Mouse (Mus musculus) spleen, postnatal 14 days (tissue): ENCODE results near the gene 1700024P04Rik.

Source experiments
- DNase-seq, 2 experiments: peaks; one replicate each; pipeline ENCODE4 v3.0.0; 2021 to 2022; ENCODE audit warnings: low spot score in 2 of 2

Gene 1700024P04Rik

DNA sequence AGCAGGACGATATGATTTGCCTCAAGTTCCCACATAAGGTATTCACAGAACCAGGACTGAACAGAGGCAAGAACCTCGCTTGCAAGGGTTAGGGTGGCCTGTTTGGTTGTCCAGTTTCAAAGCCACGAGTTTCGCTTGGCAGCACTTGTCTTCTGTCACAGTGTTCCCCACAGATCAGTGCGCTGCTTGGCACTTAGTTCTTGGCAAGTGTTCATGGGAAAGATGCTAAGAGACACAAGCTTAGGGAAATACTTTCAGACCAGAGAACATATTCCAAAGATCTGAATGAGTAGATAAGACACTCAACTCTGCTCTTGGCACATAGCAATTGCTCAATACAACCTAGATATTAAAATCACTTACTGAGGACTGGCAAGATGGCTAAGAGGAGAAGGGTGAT, 17.8 kb downstream of the 1700024P04Rik start:
- no peak for DNase-seq

DNA sequence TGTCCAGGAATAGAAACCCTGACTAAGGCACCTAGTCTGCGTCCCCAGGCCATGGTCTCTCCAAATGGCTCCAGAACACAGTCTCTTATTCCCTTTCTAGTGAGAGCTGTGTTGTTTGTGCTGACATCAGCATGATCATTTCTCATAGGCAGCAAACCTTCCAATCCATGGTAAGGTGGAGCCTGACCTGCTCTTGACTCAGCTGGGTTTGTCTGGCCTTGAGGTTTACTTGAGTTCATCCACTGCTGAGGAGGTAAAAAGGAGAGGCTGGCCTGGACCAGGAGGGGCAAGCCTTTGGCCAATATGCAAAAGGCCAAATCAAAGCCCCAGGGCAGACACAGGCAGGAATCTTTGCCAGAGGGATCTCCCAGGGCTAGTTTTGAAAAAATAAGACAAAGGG, 20.8 kb downstream of the 1700024P04Rik start:
- DNase-seq: no peak

DNA sequence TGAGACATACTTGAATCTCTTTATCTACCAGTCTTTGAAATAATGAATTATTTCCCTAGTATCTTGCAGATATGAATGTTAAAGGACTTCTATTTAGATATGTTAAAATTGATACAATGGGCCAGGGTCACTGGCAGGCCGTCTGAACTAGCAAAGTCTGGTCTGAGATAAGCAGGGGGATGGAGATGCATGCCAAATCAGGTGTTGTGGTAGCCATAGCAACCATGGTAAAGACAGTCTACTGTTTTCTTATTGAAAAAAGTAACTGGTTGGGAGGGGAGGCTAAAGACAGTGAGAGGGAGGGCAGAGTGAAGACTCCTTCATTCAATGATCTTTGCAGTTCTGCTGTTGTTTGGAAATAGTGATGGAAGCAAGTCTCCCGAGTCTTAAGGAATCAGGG, 26.2 kb downstream of the 1700024P04Rik start:
- no peak for DNase-seq

DNA sequence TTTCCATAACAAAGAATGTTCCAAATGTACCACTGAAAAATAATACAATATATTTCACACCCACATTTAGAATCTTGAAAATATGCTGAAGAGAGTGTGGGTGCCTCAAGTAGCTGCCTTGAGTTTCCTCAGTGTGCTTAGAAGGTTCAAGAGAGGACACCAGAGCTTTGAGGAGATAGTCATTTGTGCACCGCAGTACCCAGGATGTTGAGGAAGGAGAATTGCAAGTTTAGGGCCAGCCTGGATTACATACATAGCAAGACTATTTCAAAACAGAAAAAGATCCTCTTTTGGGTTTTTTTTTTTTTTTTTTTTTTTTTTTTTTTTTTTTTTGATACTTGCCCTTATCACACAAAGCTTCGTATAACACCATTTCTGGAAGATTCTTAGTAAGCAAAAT, 28.2 kb downstream of the 1700024P04Rik start:
- DNase-seq: no peak

DNA sequence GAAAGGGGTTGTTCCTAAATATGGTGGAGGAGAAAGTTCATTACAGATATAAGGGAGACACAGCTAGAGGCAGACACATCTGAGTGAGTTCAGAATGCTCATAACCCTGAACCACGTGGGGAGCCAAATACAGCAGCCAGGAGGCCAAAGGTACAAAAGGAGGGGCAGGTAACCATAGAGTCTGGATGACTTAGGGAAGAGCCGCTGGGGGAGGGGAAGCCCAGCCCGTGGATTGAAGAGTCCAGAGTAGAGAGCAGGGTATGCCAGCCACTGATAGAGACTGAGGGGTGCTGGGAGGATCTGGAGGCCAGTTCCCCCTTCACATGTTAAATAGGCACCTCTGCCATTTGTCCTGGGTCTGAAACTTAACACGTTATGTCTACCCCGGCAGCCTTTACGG, 28.7 kb downstream of the 1700024P04Rik start:
- no peak for DNase-seq

DNA sequence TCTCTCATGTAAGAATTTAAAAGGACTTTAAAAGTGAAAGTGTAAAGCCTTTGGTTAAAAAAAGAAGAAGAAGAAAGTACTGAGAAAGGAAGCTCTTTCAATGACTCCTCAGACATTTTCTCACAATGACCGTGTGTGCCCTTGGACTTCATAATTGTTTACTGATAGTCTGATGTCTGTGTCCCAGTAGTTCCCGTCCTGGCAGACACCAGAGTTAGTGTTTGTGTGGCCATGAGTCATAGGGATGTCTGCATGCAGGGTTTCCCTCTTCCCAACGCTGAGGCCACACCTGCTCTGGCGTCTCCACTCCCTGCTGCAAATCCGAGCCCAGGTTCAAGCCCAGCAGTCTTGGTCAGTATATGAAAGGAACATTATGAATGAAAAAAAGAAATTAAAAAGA, 29.1 kb downstream of the 1700024P04Rik start:
- DNase-seq: no peak

DNA sequence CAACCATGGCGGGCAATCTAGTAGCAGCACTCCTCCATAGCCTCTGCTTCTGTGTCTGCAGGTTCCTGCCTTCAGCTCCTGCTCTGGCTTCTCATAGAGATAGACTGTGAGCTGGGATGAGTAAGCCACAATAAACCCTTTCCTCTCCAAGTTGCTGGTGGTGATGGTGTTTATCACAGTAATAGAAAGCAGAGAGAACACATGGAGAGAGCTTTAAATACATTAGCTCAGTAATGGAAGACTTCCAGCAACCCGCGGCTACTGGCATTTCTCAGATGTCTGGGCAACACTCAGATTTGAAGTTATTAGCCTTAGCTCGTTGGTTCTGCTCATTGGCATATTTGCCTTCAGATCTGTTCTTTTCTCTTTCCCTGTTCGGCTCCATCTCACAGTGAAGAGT, 30.5 kb downstream of the 1700024P04Rik start:
- DNase-seq: no peak

DNA sequence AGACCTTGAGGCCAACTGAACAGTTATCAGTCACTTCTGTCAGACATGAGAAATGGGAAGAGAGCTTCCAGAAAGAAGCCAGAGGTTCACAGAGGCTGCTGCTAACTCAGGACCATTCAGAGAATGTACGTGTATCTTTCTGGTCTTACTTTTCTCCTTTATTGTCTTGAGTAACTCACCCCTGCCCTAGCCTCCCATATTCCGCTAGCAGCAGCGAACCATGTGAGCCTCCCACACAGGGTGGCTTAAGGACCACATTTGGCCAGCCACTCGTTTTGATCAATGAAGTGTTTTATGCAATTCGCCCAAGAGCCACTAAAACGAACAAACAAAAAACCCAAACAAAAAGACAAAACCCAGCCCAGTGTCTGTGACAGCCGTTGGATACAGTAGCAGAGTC, 32.4 kb downstream of the 1700024P04Rik start:
- DNase-seq: no peak

DNA sequence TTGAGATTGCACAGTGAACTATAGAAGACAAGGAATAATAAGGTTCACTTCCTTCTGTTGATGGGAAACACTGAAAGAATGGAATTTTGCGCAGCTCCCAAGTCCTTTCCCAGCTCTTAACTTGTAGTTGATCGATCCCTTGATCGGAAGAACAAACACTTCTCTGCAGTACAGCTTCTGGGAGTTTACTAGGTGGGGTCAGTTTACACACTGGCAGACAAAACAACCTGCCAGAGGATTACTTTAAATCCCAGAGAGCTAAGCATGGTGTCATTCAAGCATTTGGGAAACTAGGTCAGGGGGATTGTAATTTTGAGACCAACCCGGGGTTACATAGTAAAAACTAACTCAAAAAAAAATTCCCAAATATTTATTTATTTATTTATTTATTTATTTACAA, 36.2 kb downstream of the 1700024P04Rik start:
- DNase-seq: no peak

DNA sequence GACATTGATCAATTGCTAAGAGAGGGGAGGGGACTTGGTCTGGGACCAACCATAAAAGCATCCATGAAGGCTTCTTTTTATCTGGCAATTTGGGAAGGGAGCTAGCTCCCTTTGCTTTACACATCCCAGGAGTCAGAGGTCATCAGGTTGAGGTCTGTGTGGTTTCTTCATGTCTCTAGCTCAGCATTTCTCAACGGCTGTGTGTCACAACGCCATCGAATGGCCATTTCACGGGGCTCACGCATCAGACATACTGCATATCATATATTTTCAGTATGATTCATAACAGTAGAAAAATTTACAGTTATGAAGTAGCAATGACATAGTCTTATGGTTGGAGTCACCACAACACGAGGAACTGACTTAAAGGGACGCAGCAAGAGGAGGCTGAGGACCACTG, 37.9 kb downstream of the 1700024P04Rik start:
- no peak for DNase-seq

DNA sequence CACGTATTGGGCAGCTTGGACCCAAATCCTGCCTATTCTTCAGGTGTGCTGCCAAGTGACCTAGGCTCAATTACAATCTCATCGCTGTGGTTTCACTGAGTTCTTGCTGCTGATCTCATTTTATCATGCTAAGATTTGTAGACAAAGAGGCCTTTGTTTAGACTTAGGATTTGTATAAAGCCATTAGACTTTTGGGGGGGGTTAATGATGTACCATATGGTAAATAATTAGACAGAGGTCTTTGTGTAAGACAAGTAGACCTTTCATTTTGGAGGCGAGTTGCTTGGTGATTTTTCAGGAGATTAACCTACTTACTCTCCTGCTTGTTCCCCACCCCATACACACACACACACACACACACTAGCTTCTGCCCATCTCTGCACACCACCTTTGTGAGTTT, 38.5 kb downstream of the 1700024P04Rik start:
- no peak for DNase-seq

DNA sequence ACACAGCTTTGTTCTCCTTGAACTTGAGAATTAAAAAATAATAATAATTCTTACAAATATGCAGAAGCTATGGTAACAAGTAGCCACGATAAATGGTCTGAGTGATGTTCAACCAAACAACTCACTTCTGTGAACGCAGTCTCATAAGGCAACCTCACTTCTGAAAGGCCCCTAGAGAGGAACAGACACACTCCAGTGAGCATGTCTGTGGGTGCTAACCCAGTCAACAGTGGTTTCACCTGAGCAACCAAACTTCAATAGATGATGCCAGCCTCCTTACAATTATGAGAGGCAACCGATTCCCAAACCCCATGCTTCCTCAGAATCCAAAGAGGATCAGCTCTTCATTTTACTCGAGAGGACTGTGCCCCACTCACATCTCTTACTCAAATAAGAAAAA, 39.0 kb downstream of the 1700024P04Rik start:
- no peak for DNase-seq

DNA sequence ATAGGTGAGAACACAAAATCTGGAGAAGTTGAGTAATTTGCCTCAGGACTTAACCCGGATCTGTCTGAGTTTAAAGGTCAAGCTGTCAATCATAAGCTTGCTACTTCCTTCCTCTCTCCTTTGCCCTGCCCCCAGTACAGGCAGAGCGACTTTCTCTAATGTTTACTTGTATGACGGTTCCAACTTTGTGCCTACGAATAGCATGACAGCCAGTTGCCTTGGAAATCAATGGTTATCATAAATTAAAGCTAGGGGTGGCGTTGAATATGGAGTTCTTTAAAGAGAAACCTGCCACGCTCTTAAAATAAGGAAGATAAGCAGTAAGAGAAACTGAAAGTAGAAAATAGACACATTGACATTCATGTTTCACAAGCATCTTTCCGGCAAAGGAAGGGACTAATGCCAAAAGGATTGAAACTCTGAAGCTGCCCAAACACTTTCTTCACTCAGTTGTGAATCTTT, 39.7 kb downstream of the 1700024P04Rik start:
- peak in 1 of 2 experiments; percentile 19 for DNase-seq

DNA sequence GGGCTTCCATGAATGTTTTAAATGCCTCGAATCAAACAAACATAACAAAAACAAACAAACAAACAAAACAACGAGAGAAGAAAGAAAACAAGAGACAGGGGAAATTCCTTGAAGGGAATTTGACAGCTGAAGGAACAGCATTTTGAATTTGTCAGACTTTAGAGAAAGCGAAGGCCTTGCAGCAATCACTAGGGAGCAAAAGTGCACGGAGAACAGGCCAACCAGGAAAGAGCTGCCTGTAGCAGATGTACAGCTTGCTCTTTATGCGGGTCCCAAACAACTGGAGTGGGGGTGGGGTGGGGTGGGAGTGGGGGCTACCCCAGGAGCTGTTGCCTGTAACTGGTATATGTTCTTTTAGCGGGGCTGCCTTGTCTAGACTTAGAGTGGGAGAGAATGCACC, 42.0 kb downstream of the 1700024P04Rik start:
- no peak for DNase-seq

DNA sequence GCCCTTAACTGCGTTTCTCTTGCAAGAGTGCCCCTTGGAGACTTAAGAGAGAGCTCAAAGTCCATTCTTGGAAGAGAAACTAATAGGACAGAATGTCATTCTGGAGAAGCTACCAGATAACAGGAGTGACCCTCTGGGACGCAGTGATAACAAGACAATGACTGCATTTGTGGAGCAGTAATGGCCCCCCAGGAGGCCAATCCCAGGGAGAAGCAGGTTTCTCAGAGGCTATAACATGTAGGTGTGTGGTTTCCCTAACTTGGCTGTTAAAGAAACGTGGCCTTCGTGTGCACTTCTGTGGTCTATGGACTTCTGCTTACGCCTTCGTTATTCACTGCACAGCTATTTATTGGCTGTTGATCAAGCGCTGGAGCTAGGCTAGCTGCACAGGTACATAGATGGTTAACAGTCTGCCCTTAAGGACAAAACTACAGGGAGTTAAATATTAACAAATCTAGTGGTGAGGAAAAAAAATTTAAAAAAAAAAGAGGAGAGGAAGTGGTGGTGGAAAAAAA, 42.5 kb downstream of the 1700024P04Rik start:
- no peak for DNase-seq

DNA sequence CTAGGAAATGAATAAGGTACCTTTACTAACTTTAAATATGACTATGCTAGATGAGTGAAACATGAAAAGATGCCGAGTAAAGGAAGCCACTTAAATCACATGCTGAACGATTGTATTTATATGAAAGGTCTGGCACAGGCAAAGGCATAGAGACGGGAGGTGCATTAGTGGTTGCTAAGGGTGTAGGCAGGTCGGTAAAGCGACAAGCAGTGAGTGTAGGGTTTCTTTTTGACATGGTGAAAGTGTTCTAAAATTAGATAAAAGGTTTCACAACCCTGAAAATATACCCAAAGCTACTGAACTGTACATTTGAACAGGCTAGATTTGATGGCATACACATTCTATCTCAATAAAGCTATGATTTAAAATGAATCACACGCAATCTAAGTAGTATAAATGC, 47.3 kb downstream of the 1700024P04Rik start:
- DNase-seq: no peak
